Mouse (Mus musculus) lung, embryonic 16.5 days (tissue): ENCODE data around the gene Olfr1364. TPM values are rescaled to one million over a fixed set of nuclear protein-coding genes. Genes with fewer than 3 reads are reported as not detected.
A peak's percentile ranks its signal among the peaks of the same experiment; 100 is the strongest.

Experiments used
- ATAC-seq: fragments of 200-750 bp; cut with Nextera tagmentation; 2 replicates; pipeline ENCODE4 v1.8.0; 2017; ENCODE audit warnings: low read depth, mild to moderate bottlenecking, moderate library complexity
- H3K27ac ChIP-seq: fragments of 300-500 bp; sonication (generic); 2 replicates; pipeline ENCODE4 v1.5.1; 2014; ENCODE audit warnings: mild to moderate bottlenecking, control low read depth, low read length
- H3K27me3 ChIP-seq: fragments of 300-500 bp; sonication (generic); 2 replicates; pipeline ENCODE4 v1.6.1; 2014; ENCODE audit warnings: low read depth, low read length, mixed read lengths; ENCODE audit not compliant: control insufficient read depth, insufficient read depth
- H3K36me3 ChIP-seq: fragments of 300-500 bp; sonication (generic); 2 replicates; pipeline ENCODE4 v1.6.1; 2014; ENCODE audit warnings: low read length; ENCODE audit not compliant: control insufficient read depth, insufficient read depth
- H3K4me1 ChIP-seq: fragments of 300-500 bp; sonication (generic); replicated peaks from 2 replicates; pipeline ENCODE4 v1.6.1; 2014; ENCODE audit warnings: low read length, mixed read lengths; ENCODE audit not compliant: control insufficient read depth, insufficient read depth
- H3K4me2 ChIP-seq: fragments of 300-500 bp; sonication (generic); 2 replicates; pipeline ENCODE4 v1.6.1; 2014; ENCODE audit warnings: low read depth, low read length, control low read depth
- H3K4me3 ChIP-seq: fragments of 300-500 bp; sonication (generic); 2 replicates; pipeline ENCODE4 v1.5.1; 2014; ENCODE audit warnings: mild to moderate bottlenecking, low read length, control low read depth
- H3K9ac ChIP-seq: fragments of 300-500 bp; sonication (generic); 2 replicates; pipeline ENCODE4 v1.6.1; 2014; ENCODE audit warnings: low read length, control low read depth
- H3K9me3 ChIP-seq: fragments of 300-500 bp; sonication (generic); 2 replicates; pipeline ENCODE4 v1.6.1; 2016; ENCODE audit warnings: low read length; ENCODE audit not compliant: control insufficient read depth
- WGBS: fragments of 180-500 bp; shearing (Covaris S2); extraction: QIAGEN DNeasy Blood & Tissue Kit; methylation state at CpG from one replicate; pipeline ENCODE4 v1.1.7; 2014; 5-methylcytosine and 5-hydroxymethylcytosine counted together
- polyA plus RNA-seq: library from polyadenylated mRNA; unstranded; fragments of >200 nt; fragmentation: Nextera tagmentation; extraction: Ambion mirVana; gene quantifications from 2 replicates; pipeline ENCODE4 v1.2.1, GENCODE M21; 2015

Olfr1364 gene
- not detected in 2 replicates for polyA plus RNA-seq

- Histone ChIP-seq H3K4me3 (no peak within 1 kb of the TSS), H3K27me3 (no peaks in the 10 kb centered on the region), H3K36me3 (no peaks in the 10 kb centered on the region), H3K4me2 (no peak within 1 kb of the TSS), H3K4me1 (no peaks in the 10 kb centered on the region), H3K27ac (no peak within 1 kb of the TSS), H3K9ac (no peak within 1 kb of the TSS), H3K9me3 (no peaks in the 10 kb centered on the region)
- no peak for ATAC-seq
- WGBS: 84% methylated on average over 2 of the region's 2 CpGs
These were observed at the start of gene Olfr1364 for GRCm38 (mm10) chr13:21581659-21582058. TSS of gene Olfr1364 (minus strand) at chr13:21581759.

GRCm38 (mm10) chr13:21613922-21614321, 32.4 kb upstream of the Olfr1364 start, which contains the start of gene Olfr1362:
TSS of gene Olfr1362 (minus strand) at chr13:21614022.
- Histone ChIP-seq H3K4me1 (no peaks in the 10 kb centered on the region), H3K4me3 (no peak within 1 kb of the TSS), H3K27me3 (no peaks in the 10 kb centered on the region), H3K4me2 (no peak within 1 kb of the TSS), H3K9me3 (no peaks in the 10 kb centered on the region), H3K9ac (no peak within 1 kb of the TSS), H3K27ac (no peak within 1 kb of the TSS), H3K36me3 (no peaks in the 10 kb centered on the region)
- no peak for ATAC-seq

- H3K4me1 ChIP-seq: no peaks in the 10 kb centered on the region
- H3K36me3 ChIP-seq: no peaks in the 10 kb centered on the region
- H3K4me2 ChIP-seq: no peak overlapping the region
- H3K27ac ChIP-seq: no peak overlapping the region
- ATAC-seq: no peak
- 55% methylated on average over 2 of the region's 2 CpGs for WGBS
- no peak overlapping the region for H3K9ac ChIP-seq
- no peaks in the 10 kb centered on the region for H3K27me3 ChIP-seq
- H3K4me3 ChIP-seq: no peak overlapping the region
- no peaks in the 10 kb centered on the region for H3K9me3 ChIP-seq
These were observed 10.1 kb upstream of the Olfr1364 start for GRCm38 (mm10) chr13:21591618-21592017.

- WGBS: 46% methylated on average over 1 of the region's 1 CpGs
- Histone ChIP-seq H3K9ac (no peak within 1 kb of the TSS), H3K4me1 (no peaks in the 10 kb centered on the region), H3K36me3 (no peaks in the 10 kb centered on the region), H3K4me2 (no peak within 1 kb of the TSS), H3K4me3 (no peak within 1 kb of the TSS), H3K27ac (no peak within 1 kb of the TSS), H3K27me3 (no peaks in the 10 kb centered on the region), H3K9me3 (no peaks in the 10 kb centered on the region)
- no peak for ATAC-seq
These were observed 21.8 kb downstream of the Olfr1364 start, which contains the start of gene Olfr1535 for GRCm38 (mm10) chr13:21559793-21560192. TSS of gene Olfr1535 (minus strand) at chr13:21559893.

GRCm38 (mm10) chr13:21550416-21551110, 31.0 kb downstream of the Olfr1364 start:
- H3K27ac ChIP-seq: no peak overlapping the region
- H3K27me3 ChIP-seq: no peaks in the 10 kb centered on the region
- H3K4me3 ChIP-seq: no peak overlapping the region
- no peaks in the 10 kb centered on the region for H3K4me1 ChIP-seq
- ATAC-seq: no peak
- H3K4me2 ChIP-seq: no peak overlapping the region
- no peak overlapping the region for H3K9ac ChIP-seq
- 27% methylated on average over 3 of the region's 3 CpGs for WGBS
- H3K36me3 ChIP-seq: no peaks in the 10 kb centered on the region
- no peaks in the 10 kb centered on the region for H3K9me3 ChIP-seq

GRCm38 (mm10) chr13:21549487-21549886, 32.1 kb downstream of the Olfr1364 start:
- H3K9me3 ChIP-seq: no peaks in the 10 kb centered on the region
- H3K4me3 ChIP-seq: no peak overlapping the region
- H3K4me1 ChIP-seq: no peaks in the 10 kb centered on the region
- no peak overlapping the region for H3K4me2 ChIP-seq
- WGBS: 83% methylated on average over 3 of the region's 3 CpGs
- no peaks in the 10 kb centered on the region for H3K36me3 ChIP-seq
- no peak overlapping the region for H3K9ac ChIP-seq
- no peaks in the 10 kb centered on the region for H3K27me3 ChIP-seq
- H3K27ac ChIP-seq: no peak overlapping the region
- no peak for ATAC-seq

- Histone ChIP-seq H3K27ac (no peak within 1 kb of the TSS), H3K9me3 (no peaks in the 10 kb centered on the region), H3K4me2 (no peak within 1 kb of the TSS), H3K9ac (no peak within 1 kb of the TSS), H3K4me3 (no peak within 1 kb of the TSS), H3K4me1 (no peaks in the 10 kb centered on the region), H3K27me3 (peaks cover 2% of the 10 kb centered on the region; the same call in 1 of the 2 replicates), H3K36me3 (no peaks in the 10 kb centered on the region)
- ATAC-seq: no peak
- 75% methylated on average over 1 of the region's 1 CpGs for WGBS
These were observed 38.9 kb downstream of the Olfr1364 start, which contains the start of gene Olfr1366 for GRCm38 (mm10) chr13:21542708-21543107. TSS of gene Olfr1366 (minus strand) at chr13:21542808.

GRCm38 (mm10) chr13:21530781-21531201, 50.8 kb downstream of the Olfr1364 start, which contains the start of gene Zkscan8:
TSS of gene Zkscan8 (minus strand) at chr13:21531120.
- H3K4me2 ChIP-seq: peak within 1 kb of the TSS; percentile 74
- H3K9ac ChIP-seq: peak within 1 kb of the TSS; percentile 96
- no peaks in the 10 kb centered on the region for H3K27me3 ChIP-seq
- peak; percentile 100 for ATAC-seq
- peaks cover 5% of the 10 kb centered on the region for H3K4me1 ChIP-seq
- peak within 1 kb of the TSS; percentile 94 for H3K27ac ChIP-seq
- no peaks in the 10 kb centered on the region for H3K9me3 ChIP-seq
- WGBS: 0% methylated on average over 39 of the region's 39 CpGs
- peak within 1 kb of the TSS; percentile 79 for H3K4me3 ChIP-seq
- peaks cover 7% of the 10 kb centered on the region for H3K36me3 ChIP-seq

- Histone ChIP-seq H3K27me3 (no peaks in the 10 kb centered on the region), H3K9me3 (no peaks in the 10 kb centered on the region), H3K36me3 (peaks cover 9% of the 10 kb centered on the region), H3K4me3 (peak overlapping the region; percentile 39), H3K27ac (no peak overlapping the region), H3K9ac (peak overlapping the region; percentile 52), H3K4me2 (peak overlapping the region; percentile 58), H3K4me1 (peaks cover 5% of the 10 kb centered on the region)
- ATAC-seq: no peak
- WGBS: 29% methylated on average over 7 of the region's 7 CpGs
These were observed 51.4 kb downstream of the Olfr1364 start for GRCm38 (mm10) chr13:21530136-21530535.
